10 mouse cellular contexts compared by ENCODE assay signal in genomic region chr9:43261941-43262340, GRCm38 (mm10). TPM values are rescaled to one million over a fixed set of nuclear protein-coding genes. Genes with fewer than 3 reads are reported as not detected.
DNase-seq lines count a peak whose midpoint lies in the region; ATAC-seq lines count a peak whose summit lies in the region.
"Had no signal": no experiment of that assay in that cellular context is flagged by ENCODE, and none has a peak within 500 bp of the region (broad histone marks: within the 10 kb centered on the region; RNA-seq: fewer than 3 reads in every experiment).

No protein-coding gene starts in this region.

- H3K4me3 ChIP-seq in limb, embryonic 11.5 days (ENCODE audit: low read depth, low read length) = no peak overlapping the region
- H3K4me3 ChIP-seq: myocyte had no signal

- peak; percentile 41 for DNase-seq in embryo, embryonic 9.5 days (ENCODE audit: extremely low spot score)
- no peak for DNase-seq in embryo, embryonic 11 days
- peak; percentile 10 for DNase-seq in retina, postnatal 1 day
- DNase-seq in retina, embryonic 14.5 days (ENCODE audit: low spot score) = no peak
- no peak for DNase-seq in limb, embryonic 11.5 days (ENCODE audit: low spot score)
- DNase-seq in left cerebral cortex, postnatal 14 days (ENCODE audit: low spot score in 2 of 2) = no peak
- no peak for DNase-seq in layer of hippocampus, adult 8-10 months (ENCODE audit: low spot score in 2 of 2)
- DNase-seq in cerebellum, postnatal 36 days = no peak
- DNase-seq: forebrain, postnatal 0 days had no signal

- no peaks in the 10 kb centered on the region for H3K27me3 ChIP-seq in limb, embryonic 11.5 days (ENCODE audit: control insufficient read depth, insufficient read depth, low read length)

- H3K9ac ChIP-seq in limb, embryonic 11.5 days (ENCODE audit: low read length) = peak overlapping the region; percentile 43
- H3K9ac ChIP-seq: forebrain, postnatal 0 days had no signal

- ATAC-seq in limb, embryonic 11.5 days (ENCODE audit: insufficient number of reproducible peaks, low FRiP score, low TSS enrichment, low read depth) = 0 out of 2 replicates have a peak, but pooled peaks have one; percentile 18
- ATAC-seq: forebrain, postnatal 0 days had no signal

- no peak overlapping the region for H3K4me2 ChIP-seq in limb, embryonic 11.5 days (ENCODE audit: low read depth, severe bottlenecking)

- intact Hi-C loops in left cerebral cortex, postnatal 14 days (cut with DNase I) = no loop called here

- peaks cover 42% of the 10 kb centered on the region for H3K4me1 ChIP-seq in limb, embryonic 11.5 days (ENCODE audit: control insufficient read depth, insufficient read depth, low read length)

- H3K9me3 ChIP-seq in limb, embryonic 11.5 days (ENCODE audit: control insufficient read depth, low read length) = no peaks in the 10 kb centered on the region

- no peaks in the 10 kb centered on the region for H3K36me3 ChIP-seq in limb, embryonic 11.5 days (ENCODE audit: control insufficient read depth, insufficient read depth, low read length)

- 19% methylated on average over 2 of the region's 2 CpGs for WGBS in limb, embryonic 11.5 days

- H3K27ac ChIP-seq in limb, embryonic 11.5 days (replicated peaks; ENCODE audit: low read depth, low read length) = peak overlapping the region; percentile 96

RNA-seq across cellular contexts. Expression of gene Oaf, which starts 22.2 kb away (rescaled TPM):
- 96.4 and 108 TPM in 2 replicates for polyA plus RNA-seq in limb, embryonic 11.5 days (2014; fragmentation: Nextera tagmentation; extraction: Ambion mirVana)
- 10 to 100 TPM; 13.6 to 14.2 TPM for total RNA-seq in left cerebral cortex, postnatal 14 days (2021)
- 10 to 100 TPM; 14.4 to 23.9 (median 18.0) TPM for total RNA-seq in layer of hippocampus, adult 8-10 months (2022)

RNA-seq across cellular contexts. Expression of gene Trim29, which starts 48.7 kb away (rescaled TPM):
- 4.9 and 6.0 TPM in 2 replicates for polyA plus RNA-seq in limb, embryonic 11.5 days (2014; fragmentation: Nextera tagmentation; extraction: Ambion mirVana)
- under 1 TPM; 0.22 to 0.23 TPM for total RNA-seq in left cerebral cortex, postnatal 14 days (2021)
- under 1 TPM in 3 of 4 experiments, not detected in 1; 0.13 to 0.56 (median 0.23) TPM for total RNA-seq in layer of hippocampus, adult 8-10 months (2022)
- total RNA-seq: forebrain, postnatal 0 days had no signal

RNA-seq across cellular contexts. Expression of gene Pou2f3, which starts 51.8 kb away (rescaled TPM):
- polyA plus RNA-seq in limb, embryonic 11.5 days (2014; fragmentation: Nextera tagmentation; extraction: Ambion mirVana) = not detected in 2 replicates
- total RNA-seq in left cerebral cortex, postnatal 14 days (2021) = not detected
- total RNA-seq in layer of hippocampus, adult 8-10 months (2022) = under 1 TPM in 1 of 4 experiments, not detected in 3; 0.34 TPM
- total RNA-seq: forebrain, postnatal 0 days had no signal
- polyA plus RNA-seq: forebrain, postnatal 0 days; myocyte had no signal

Comparison
In these comparisons a context has a peak if more than half of its experiments do, and no peak if none do; other contexts are left out.
1. DNase-seq: peak in embryo, embryonic 9.5 days (single experiment) and retina, postnatal 1 day (single experiment); none in embryo, embryonic 11 days (single experiment), retina, embryonic 14.5 days (single experiment), limb, embryonic 11.5 days (single experiment), left cerebral cortex, postnatal 14 days (0 of 2), layer of hippocampus, adult 8-10 months (0 of 2) and cerebellum, postnatal 36 days (0 of 2).